Mouse (Mus musculus) lung, postnatal 0 days (tissue): ENCODE measurements around the gene Gli2. TPM values are rescaled to one million over a fixed set of nuclear protein-coding genes. Genes with fewer than 3 reads are reported as not detected.
A peak's percentile ranks its signal among the peaks of the same experiment; 100 is the strongest.

Experiments
- ATAC-seq: fragments of 200-750 bp; cut with Nextera tagmentation; 2 replicates; pipeline ENCODE4 v1.8.0; 2017; ENCODE audit warnings: moderate library complexity
- DNase-seq: peaks from one replicate; pipeline ENCODE4 v3.0.0-alpha.2; 2016; ENCODE audit warnings: low spot score
- H3K27ac ChIP-seq: fragments of 300-500 bp; sonication (generic); 2 replicates; pipeline ENCODE4 v1.5.1; 2014; ENCODE audit warnings: antibody characterized with exemption, mild to moderate bottlenecking, low read length, mixed read lengths
- H3K27me3 ChIP-seq: fragments of 300-500 bp; sonication (generic); replicated peaks from 2 replicates; pipeline ENCODE4 v1.6.1; 2014; ENCODE audit warnings: low read length, mixed read lengths; ENCODE audit not compliant: insufficient read depth
- H3K36me3 ChIP-seq: fragments of 300-500 bp; sonication (generic); 2 replicates; pipeline ENCODE4 v1.6.1; 2014; ENCODE audit warnings: low read length, mixed read lengths; ENCODE audit not compliant: insufficient read depth
- H3K4me1 ChIP-seq: fragments of 300-500 bp; sonication (generic); 2 replicates; pipeline ENCODE4 v1.6.1; 2014; ENCODE audit warnings: antibody characterized with exemption, low read depth, low read length, mixed read lengths; ENCODE audit not compliant: insufficient read depth
- H3K4me2 ChIP-seq: fragments of 300-500 bp; sonication (generic); replicated peaks from 2 replicates; pipeline ENCODE4 v1.6.1; 2014; ENCODE audit warnings: low read depth, mild to moderate bottlenecking, low read length, moderate library complexity, mixed read lengths
- H3K4me3 ChIP-seq: fragments of 300-500 bp; sonication (generic); 2 replicates; pipeline ENCODE4 v1.5.1; 2014; ENCODE audit warnings: low read depth, low read length
- H3K9ac ChIP-seq: fragments of 300-500 bp; sonication (generic); replicated peaks from 2 replicates; pipeline ENCODE4 v1.6.1; 2014; ENCODE audit warnings: low read depth, mild to moderate bottlenecking
- H3K9me3 ChIP-seq: fragments of 300-500 bp; sonication (generic); 2 replicates; pipeline ENCODE4 v1.6.1; 2016; ENCODE audit warnings: low read length, mixed read lengths
- CTCF ChIP-seq: IDR thresholded peaks from 2 replicates; pipeline ENCODE4 v1.5.1; 2016; ENCODE audit warnings: antibody characterized with exemption, mild to moderate bottlenecking
- EP300 ChIP-seq: IDR thresholded peaks from 2 replicates; pipeline ENCODE4 v1.6.1; 2016; ENCODE audit warnings: antibody characterized with exemption, mild to moderate bottlenecking, control low read depth
- WGBS: fragments of 180-500 bp; shearing (Covaris S2); extraction: QIAGEN DNeasy Blood & Tissue Kit; methylation state at CpG from one replicate; pipeline ENCODE4 v1.1.7; 2014; 5-methylcytosine and 5-hydroxymethylcytosine counted together
- polyA plus RNA-seq: library from polyadenylated mRNA; unstranded; fragments of >200 nt; fragmentation: Nextera tagmentation; extraction: Ambion mirVana; gene quantifications from 2 replicates; pipeline ENCODE4 v1.2.1, GENCODE M21; 2015

Gli2 gene
- polyA plus RNA-seq, 1 experiment from 2014 or later, result 2.7 TPM

DNA sequence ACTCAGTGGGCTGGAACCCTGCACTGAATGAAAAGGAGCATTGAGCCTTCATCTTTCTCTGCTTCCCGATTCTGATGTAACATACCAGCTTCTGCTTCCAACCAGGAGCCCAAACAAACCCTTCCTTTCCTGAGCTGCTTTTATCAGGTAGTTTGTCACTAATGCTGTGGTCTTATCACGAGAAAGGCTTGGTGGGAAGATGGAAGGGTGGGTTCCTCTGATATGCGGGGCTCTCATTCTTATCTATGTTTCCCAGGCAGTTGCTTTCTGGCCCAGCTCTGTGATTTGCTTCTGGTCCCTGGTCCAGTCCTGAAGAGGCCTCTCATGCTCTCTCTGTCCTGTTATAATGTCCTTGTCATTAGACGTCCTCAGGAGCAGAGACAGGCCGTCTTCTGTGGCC lies 222.8 kb downstream of the Gli2 start:
- Histone ChIP-seq H3K27ac (no peak overlapping the region), H3K4me2 (no peak overlapping the region), H3K27me3 (no peaks in the 10 kb centered on the region), H3K4me3 (no peak overlapping the region), H3K9me3 (no peaks in the 10 kb centered on the region), H3K4me1 (no peaks in the 10 kb centered on the region), H3K9ac (no peak overlapping the region), H3K36me3 (no peaks in the 10 kb centered on the region)
- TF ChIP-seq EP300, result no peak
- no peak for TF ChIP-seq CTCF
- no peak for DNase-seq
- ATAC-seq, result no peak
- 42% methylated on average over 5 of the region's 5 CpGs for WGBS

DNA sequence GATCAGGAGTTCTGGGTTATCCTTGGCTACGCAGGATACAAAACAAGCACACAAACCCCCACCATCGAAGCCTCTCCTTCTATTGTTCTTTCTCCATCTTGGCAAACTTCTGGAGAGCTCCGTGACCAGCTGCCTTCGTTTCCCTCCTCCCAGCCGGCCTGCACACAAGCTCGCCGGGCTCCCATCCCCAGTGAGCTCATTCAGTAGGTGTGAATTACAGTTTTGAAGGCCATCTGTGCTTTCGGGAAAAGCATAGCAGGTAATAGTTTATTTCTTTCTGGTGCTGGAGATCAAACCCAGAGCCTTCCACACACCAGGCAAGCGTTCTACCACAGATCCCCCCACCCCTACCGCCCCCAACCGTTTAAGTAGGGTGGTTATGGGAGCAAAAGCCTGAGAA lies 226.8 kb downstream of the Gli2 start:
- TF ChIP-seq CTCF (no peak), EP300 (no peak)
- 73% methylated on average over 11 of the region's 11 CpGs for WGBS
- no peaks in the 10 kb centered on the region for H3K36me3 ChIP-seq
- no peaks in the 10 kb centered on the region for H3K9me3 ChIP-seq
- no peak overlapping the region for H3K27ac ChIP-seq
- no peak overlapping the region for H3K4me3 ChIP-seq
- ATAC-seq (no peak), DNase-seq (no peak)
- H3K27me3 ChIP-seq, result no peaks in the 10 kb centered on the region
- H3K4me1 ChIP-seq, result no peaks in the 10 kb centered on the region
- no peak overlapping the region for H3K9ac ChIP-seq
- no peak overlapping the region for H3K4me2 ChIP-seq

DNA sequence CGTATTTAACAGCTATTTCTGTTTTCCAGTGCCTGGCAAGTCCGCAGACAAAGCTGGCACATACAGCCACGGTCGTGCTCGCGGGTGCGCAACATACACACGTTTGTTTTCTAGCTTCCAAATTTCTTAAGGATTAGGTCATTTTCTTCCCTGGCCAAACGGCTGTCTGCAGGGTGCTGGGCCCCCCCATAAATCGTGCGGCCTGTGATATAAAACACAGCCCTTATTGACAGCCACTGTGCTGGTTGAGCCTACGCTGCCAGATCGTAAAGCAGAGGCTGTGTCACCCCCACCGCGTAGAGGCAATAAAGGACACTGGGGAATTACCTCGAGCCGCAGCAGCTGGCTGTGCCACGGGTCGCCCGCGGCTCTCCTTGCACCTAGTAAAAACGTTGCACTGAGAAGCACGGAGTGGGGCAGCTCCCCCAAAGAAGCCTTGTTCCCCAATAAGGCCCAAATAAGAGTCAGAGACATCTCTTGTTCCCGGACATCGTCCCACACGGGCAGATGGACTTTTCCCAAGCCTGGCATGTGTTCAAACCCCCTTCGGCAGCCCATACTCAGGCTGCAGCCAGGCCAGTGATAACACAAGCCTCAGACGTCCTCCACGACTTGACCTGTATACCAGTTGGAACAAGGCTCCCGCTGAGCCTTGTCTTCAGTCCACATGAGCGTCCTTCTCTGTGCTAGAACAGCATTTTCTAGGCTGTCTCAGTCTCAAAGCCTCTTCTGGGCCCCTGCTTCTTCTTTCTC lies 227.8 kb downstream of the Gli2 start:
- Histone ChIP-seq H3K36me3 (no peaks in the 10 kb centered on the region), H3K9me3 (no peaks in the 10 kb centered on the region), H3K4me2 (no peak overlapping the region), H3K9ac (no peak overlapping the region), H3K4me3 (no peak overlapping the region), H3K27me3 (no peaks in the 10 kb centered on the region), H3K4me1 (no peaks in the 10 kb centered on the region), H3K27ac (no peak overlapping the region)
- peak; percentile 33; the same call in 1 of the 2 replicates for ATAC-seq
- DNase-seq, result peak; percentile 7
- TF ChIP-seq EP300 (no peak), CTCF (no peak)
- 63% methylated on average over 31 of the region's 31 CpGs for WGBS

DNA sequence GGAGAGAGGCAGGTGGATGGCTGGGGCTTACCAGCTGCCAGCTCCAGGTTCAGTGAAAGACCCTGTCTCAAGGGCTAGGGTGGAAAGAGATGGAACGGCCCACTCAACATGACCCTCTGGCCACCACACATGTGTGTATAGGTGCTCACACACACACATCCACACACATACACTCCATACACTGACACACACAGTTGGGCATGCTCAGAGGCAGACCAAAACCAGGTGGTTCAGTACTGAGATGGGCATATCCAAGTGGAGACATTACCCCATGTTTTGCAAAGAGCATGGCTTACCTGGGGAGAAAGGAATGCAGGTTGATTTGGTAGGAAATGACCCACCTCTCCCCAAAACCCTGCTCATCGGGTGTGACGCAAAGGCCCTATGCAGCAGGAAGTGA lies 228.4 kb downstream of the Gli2 start:
- Histone ChIP-seq H3K27ac (no peak overlapping the region), H3K9me3 (no peaks in the 10 kb centered on the region), H3K27me3 (no peaks in the 10 kb centered on the region), H3K9ac (no peak overlapping the region), H3K36me3 (no peaks in the 10 kb centered on the region), H3K4me1 (no peaks in the 10 kb centered on the region), H3K4me2 (no peak overlapping the region), H3K4me3 (no peak overlapping the region)
- 70% methylated on average over 3 of the region's 3 CpGs for WGBS
- ATAC-seq (peak; percentile 21; the same call in 1 of the 2 replicates), DNase-seq (no peak)
- TF ChIP-seq CTCF (no peak), EP300 (no peak)

DNA sequence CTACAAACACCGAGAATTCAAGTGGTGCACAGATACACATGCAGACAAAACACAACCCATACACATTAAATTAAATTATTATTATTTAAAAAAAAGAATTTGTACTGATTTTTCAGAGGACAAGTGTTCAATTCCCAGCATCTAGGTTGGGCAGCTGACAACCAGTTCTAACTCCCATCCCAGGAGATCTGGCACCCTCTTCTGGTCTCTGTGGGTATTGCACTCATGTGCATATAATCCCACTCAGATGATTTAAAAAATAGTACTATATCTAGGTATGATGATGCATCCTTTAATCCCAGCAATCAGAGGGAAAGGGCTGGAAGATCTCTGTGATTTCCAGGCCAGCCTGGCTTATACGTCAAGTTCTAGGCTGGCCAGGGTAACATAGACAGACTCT lies 231.2 kb downstream of the Gli2 start:
- Histone ChIP-seq H3K4me2 (no peak overlapping the region), H3K27me3 (no peaks in the 10 kb centered on the region), H3K9ac (no peak overlapping the region), H3K27ac (no peak overlapping the region), H3K9me3 (no peaks in the 10 kb centered on the region; the same call in 1 of the 2 replicates), H3K4me3 (no peak overlapping the region), H3K36me3 (no peaks in the 10 kb centered on the region), H3K4me1 (no peaks in the 10 kb centered on the region)
- no peak for DNase-seq
- no peak for ATAC-seq
- 94% methylated on average over 2 of the region's 2 CpGs for WGBS
- TF ChIP-seq EP300 (no peak), CTCF (peak; percentile 29)

DNA sequence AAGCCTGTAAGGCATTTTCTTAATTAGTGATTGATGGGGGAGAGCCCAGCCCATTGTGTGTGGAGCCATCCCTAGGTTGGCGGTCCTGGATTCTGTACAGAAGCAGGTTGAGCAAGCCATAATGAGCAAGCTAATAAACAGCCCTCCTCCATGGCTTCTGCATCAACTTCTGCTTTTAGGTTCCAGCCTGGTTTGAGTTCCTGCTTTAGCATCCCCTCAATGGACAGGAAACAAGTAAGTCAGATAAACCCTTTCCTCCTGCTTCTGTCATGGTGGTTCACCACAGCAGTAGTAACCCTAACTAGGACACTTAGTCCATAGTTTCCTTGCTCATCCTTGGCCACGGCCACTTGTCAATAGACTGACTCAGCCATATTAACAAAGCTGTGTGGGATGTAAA lies 238.4 kb downstream of the Gli2 start:
- no peak overlapping the region for H3K4me3 ChIP-seq
- no peaks in the 10 kb centered on the region for H3K27me3 ChIP-seq
- H3K27ac ChIP-seq, result no peak overlapping the region
- no peak overlapping the region for H3K4me2 ChIP-seq
- 86% methylated on average over 2 of the region's 2 CpGs for WGBS
- no peaks in the 10 kb centered on the region for H3K36me3 ChIP-seq
- no peak for DNase-seq
- ATAC-seq, result no peak
- no peaks in the 10 kb centered on the region for H3K4me1 ChIP-seq
- no peak overlapping the region for H3K9ac ChIP-seq
- H3K9me3 ChIP-seq, result no peaks in the 10 kb centered on the region; the same call in 1 of the 2 replicates
- TF ChIP-seq CTCF (no peak), EP300 (no peak)
